Comparison of ENCODE assay signal across 8 mouse cellular contexts in genomic region chr4:89282036-89282566, GRCm38 (mm10). TPM values are rescaled to one million over a fixed set of nuclear protein-coding genes. Genes with fewer than 3 reads are reported as not detected.
DNase-seq lines count a peak whose midpoint lies in the region; ATAC-seq and TF ChIP-seq lines count a peak whose summit lies in the region.

No protein-coding gene starts in this region.

- H3K4me2 ChIP-seq in heart, postnatal 0 days (ENCODE audit: low read depth, low read length): peak overlapping the region; percentile 1; the same call in 1 of the 2 replicates
- peak overlapping the region; percentile 18; the same call in 1 of the 2 replicates for H3K4me2 ChIP-seq in liver, embryonic 12.5 days
- H3K4me2 ChIP-seq in neural tube, embryonic 13.5 days: no peak overlapping the region

- H3K9me3 ChIP-seq in heart, postnatal 0 days (replicated peaks; ENCODE audit: control insufficient read depth, low read length): no peaks in the 10 kb centered on the region
- H3K9me3 ChIP-seq in liver, embryonic 12.5 days (replicated peaks): no peaks in the 10 kb centered on the region
- H3K9me3 ChIP-seq in neural tube, embryonic 13.5 days: no peaks in the 10 kb centered on the region

- TF ChIP-seq EP300 in heart, postnatal 0 days (IDR thresholded peaks at IDR 0.05; ENCODE audit: low read depth): no peak

- peaks cover 89% of the 10 kb centered on the region for H3K27me3 ChIP-seq in heart, postnatal 0 days (ENCODE audit: control insufficient read depth, insufficient read depth, low read length)
- peaks cover 87% of the 10 kb centered on the region for H3K27me3 ChIP-seq in liver, embryonic 12.5 days (replicated peaks)
- H3K27me3 ChIP-seq in neural tube, embryonic 13.5 days: peaks cover 92% of the 10 kb centered on the region

- H3K4me1 ChIP-seq in brown adipose tissue, adult 24 weeks (ENCODE audit: control insufficient read depth, insufficient read depth, insufficient read length, low read length): no peaks in the 10 kb centered on the region
- H3K4me1 ChIP-seq in heart, postnatal 0 days (ENCODE audit: control insufficient read depth, insufficient read depth): no peaks in the 10 kb centered on the region
- H3K4me1 ChIP-seq in liver, embryonic 12.5 days: no peaks in the 10 kb centered on the region; the same call in 1 of the 2 replicates
- 0 out of 2 replicates have a peak, but pooled peaks cover 5% of the 10 kb centered on the region for H3K4me1 ChIP-seq in neural tube, embryonic 13.5 days (replicated peaks)

- H3K9ac ChIP-seq in heart, postnatal 0 days (replicated peaks; ENCODE audit: low read depth, low read length): no peak overlapping the region
- no peak overlapping the region for H3K9ac ChIP-seq in liver, embryonic 12.5 days
- no peak overlapping the region for H3K9ac ChIP-seq in neural tube, embryonic 13.5 days

- intact Hi-C loops in heart, postnatal 25 days (cut with DNase I): no loop called here

- peak; percentile 22 for TF ChIP-seq CTCF in heart, postnatal 0 days (IDR thresholded peaks at IDR 0.05; ENCODE audit: low read depth)

- peak; percentile 91 for DNase-seq in heart, adult 11 months
- DNase-seq in heart, postnatal 25 days (ENCODE audit: low spot score): no peak
- DNase-seq in heart, postnatal 0 days (ENCODE audit: low spot score): no peak
- DNase-seq in ovary, adult 18-20 months (ENCODE audit: low spot score): no peak
- no peak for DNase-seq in layer of hippocampus, postnatal 10 days (ENCODE audit: low spot score in 2 of 2)

- peak; percentile 49; the same call in 1 of the 2 replicates for ATAC-seq in heart, postnatal 0 days (ENCODE audit: insufficient read depth, low read depth)
- ATAC-seq in liver, embryonic 12.5 days: no peak
- ATAC-seq in neural tube, embryonic 13.5 days (ENCODE audit: low read depth): peak; percentile 53; the same call in 1 of the 2 replicates

- no peaks in the 10 kb centered on the region for H3K36me3 ChIP-seq in heart, postnatal 0 days (replicated peaks; ENCODE audit: control insufficient read depth, insufficient read depth, low read length)
- H3K36me3 ChIP-seq in liver, embryonic 12.5 days: no peaks in the 10 kb centered on the region
- H3K36me3 ChIP-seq in neural tube, embryonic 13.5 days: no peaks in the 10 kb centered on the region

- 0 out of 2 replicates have a peak overlapping the region, but pooled peaks have one; percentile 5 for H3K4me3 ChIP-seq in brown adipose tissue, adult 24 weeks (ENCODE audit: insufficient read depth, low read depth, low read length)
- peak overlapping the region; percentile 6; the same call in 1 of the 2 replicates for H3K4me3 ChIP-seq in heart, postnatal 0 days (ENCODE audit: low read depth, low read length)
- H3K4me3 ChIP-seq in liver, embryonic 12.5 days: no peak overlapping the region; the same call in 1 of the 2 replicates
- no peak overlapping the region for H3K4me3 ChIP-seq in neural tube, embryonic 13.5 days

- no peak overlapping the region for H3K27ac ChIP-seq in brown adipose tissue, adult 24 weeks (replicated peaks; ENCODE audit: low read depth, low read length)
- H3K27ac ChIP-seq in heart, postnatal 0 days (ENCODE audit: low read depth): no peak overlapping the region
- no peak overlapping the region for H3K27ac ChIP-seq in liver, embryonic 12.5 days
- H3K27ac ChIP-seq in neural tube, embryonic 13.5 days (replicated peaks): no peak overlapping the region

- WGBS in heart, postnatal 0 days: 1% methylated on average over 25 of the region's 25 CpGs
- WGBS in liver, embryonic 12.5 days (ENCODE audit: insufficient replicate concordance): 1% methylated on average over 25 of the region's 25 CpGs
- under 1% methylated on average over 25 of the region's 25 CpGs for WGBS in neural tube, embryonic 13.5 days

RNA-seq across cellular contexts. Expression of gene Cdkn2a, which starts 12.4 kb away (rescaled TPM):
- not detected for total RNA-seq in heart, postnatal 25 days (2021)
- polyA plus RNA-seq in brown adipose tissue, adult 24 weeks (2012; ENCODE audit: insufficient read depth, insufficient read length, missing spikeins): not detected in 2 replicates
- total RNA-seq in heart, postnatal 0 days (2014; rRNA removed; ENCODE audit: low replicate concordance): not detected in 2 replicates
- not detected in 2 replicates for polyA plus RNA-seq in heart, postnatal 0 days (2015; fragmentation: Nextera tagmentation; extraction: Ambion mirVana)
- not detected in 2 replicates for polyA plus RNA-seq in liver, embryonic 12.5 days (2016; fragmentation: Nextera tagmentation; extraction: Ambion mirVana)
- not detected in 2 replicates for polyA plus RNA-seq in neural tube, embryonic 13.5 days (2015; fragmentation: Nextera tagmentation; extraction: Ambion mirVana)
- total RNA-seq in layer of hippocampus, postnatal 10 days (2021): under 1 TPM; 0.65 to 0.85 TPM

RNA-seq across cellular contexts. Expression of gene Cdkn2b, which starts 28.7 kb away (rescaled TPM):
- under 1 TPM; 0.65 to 0.87 TPM for total RNA-seq in heart, postnatal 25 days (2021)
- 2.0 and 7.3 TPM in 2 replicates for polyA plus RNA-seq in brown adipose tissue, adult 24 weeks (2012; ENCODE audit: insufficient read depth, insufficient read length, missing spikeins)
- total RNA-seq in heart, postnatal 0 days (2014; rRNA removed; ENCODE audit: low replicate concordance): 0.23 and 0.88 TPM in 2 replicates
- polyA plus RNA-seq in heart, postnatal 0 days (2015; fragmentation: Nextera tagmentation; extraction: Ambion mirVana): 0.45 and 0.55 TPM in 2 replicates
- polyA plus RNA-seq in liver, embryonic 12.5 days (2016; fragmentation: Nextera tagmentation; extraction: Ambion mirVana): 0.16 and 0.25 TPM in 2 replicates
- 0.78 and 0.92 TPM in 2 replicates for polyA plus RNA-seq in neural tube, embryonic 13.5 days (2015; fragmentation: Nextera tagmentation; extraction: Ambion mirVana)
- 1 to 10 TPM; 2.9 to 4.2 TPM for total RNA-seq in layer of hippocampus, postnatal 10 days (2021)

Comparison
In these comparisons a context has a peak if more than half of its experiments do, and no peak if none do; other contexts are left out.
1. H3K4me3 ChIP-seq: peak in brown adipose tissue, adult 24 weeks (single experiment) and heart, postnatal 0 days (single experiment); none in liver, embryonic 12.5 days (single experiment) and neural tube, embryonic 13.5 days (single experiment).